Mouse (Mus musculus) forebrain, embryonic 10.5 days (tissue): Measurements from ENCODE around the gene Vav2. TPM values are rescaled to one million over a fixed set of nuclear protein-coding genes. Genes with fewer than 3 reads are reported as not detected.

ENCODE experiments used
- DNase-seq: peaks from one replicate; pipeline ENCODE4 v3.0.0-alpha.2; 2017; ENCODE audit warnings: low spot score; ENCODE audit errors: extremely low spot score
- H3K27ac ChIP-seq: fragments of 300-500 bp; sonication (generic); 2 replicates; pipeline ENCODE4 v1.5.1; 2016; ENCODE audit warnings: mild to moderate bottlenecking
- H3K27me3 ChIP-seq: fragments of 300-500 bp; sonication (generic); 2 replicates; pipeline ENCODE4 v1.6.1; 2016; ENCODE audit warnings: mild to moderate bottlenecking; ENCODE audit not compliant: poor library complexity, severe bottlenecking
- H3K36me3 ChIP-seq: fragments of 300-500 bp; sonication (generic); replicated peaks from 2 replicates; pipeline ENCODE4 v1.6.1; 2016; ENCODE audit warnings: mild to moderate bottlenecking, moderate library complexity
- H3K4me1 ChIP-seq: fragments of 300-500 bp; sonication (generic); 2 replicates; pipeline ENCODE4 v1.6.1; 2016
- H3K4me3 ChIP-seq: fragments of 300-500 bp; sonication (generic); 2 replicates; pipeline ENCODE4 v1.5.1; 2016; ENCODE audit warnings: mild to moderate bottlenecking, moderate library complexity
- H3K9me3 ChIP-seq: fragments of 300-500 bp; sonication (generic); 2 replicates; pipeline ENCODE4 v1.6.1; 2016; ENCODE audit warnings: mild to moderate bottlenecking, moderate library complexity
- WGBS: fragments of 180-500 bp; shearing (Covaris S2); methylation state at CpG from one replicate; pipeline ENCODE4 v1.1.7; 2016; 5-methylcytosine and 5-hydroxymethylcytosine counted together
- polyA plus RNA-seq: library from polyadenylated mRNA; unstranded; fragments of >200 nt; fragmentation: Nextera tagmentation; extraction: Ambion mirVana; gene quantifications from 2 replicates; pipeline ENCODE4 v1.2.1, GENCODE M21; 2016

Gene Vav2
- polyA plus RNA-seq, 1 experiment from 2014 or later: 11.5 TPM

- 62% methylated on average over 17 of the region's 17 CpGs for WGBS
- no peak for DNase-seq
- peaks cover 16% of the 10 kb centered on the region for H3K9me3 ChIP-seq
- H3K36me3 ChIP-seq: peaks cover 23% of the 10 kb centered on the region
- no peak overlapping the region for H3K4me3 ChIP-seq
- peaks cover 64% of the 10 kb centered on the region for H3K4me1 ChIP-seq
- 0 out of 2 replicates have a peak overlapping the region, but pooled peaks have one; percentile 44 for H3K27ac ChIP-seq
- H3K27me3 ChIP-seq: no peaks in the 10 kb centered on the region
Observed at GRCm38 (mm10) chr2:27396656-27397440, 30.0 kb downstream of the Vav2 start.

GRCm38 (mm10) chr2:27394158-27394832 lies 32.5 kb downstream of the Vav2 start:
- H3K4me3 ChIP-seq: no peak overlapping the region
- 60% methylated on average over 10 of the region's 10 CpGs for WGBS
- peaks cover 4% of the 10 kb centered on the region for H3K9me3 ChIP-seq
- peaks cover 90% of the 10 kb centered on the region for H3K4me1 ChIP-seq
- H3K27ac ChIP-seq: no peak overlapping the region
- no peak for DNase-seq
- no peaks in the 10 kb centered on the region for H3K27me3 ChIP-seq
- peaks cover 9% of the 10 kb centered on the region for H3K36me3 ChIP-seq

GRCm38 (mm10) chr2:27392278-27392677 lies 34.6 kb downstream of the Vav2 start:
- 22% methylated on average over 5 of the region's 5 CpGs for WGBS
- H3K27ac ChIP-seq: 0 out of 2 replicates have a peak overlapping the region, but pooled peaks have one; percentile 1
- no peaks in the 10 kb centered on the region for H3K27me3 ChIP-seq
- peaks cover 3% of the 10 kb centered on the region; the same call in 1 of the 2 replicates for H3K9me3 ChIP-seq
- no peak overlapping the region for H3K4me3 ChIP-seq
- DNase-seq: no peak
- H3K4me1 ChIP-seq: peaks cover 98% of the 10 kb centered on the region
- H3K36me3 ChIP-seq: peaks cover 5% of the 10 kb centered on the region

- DNase-seq: no peak
- H3K27ac ChIP-seq: 0 out of 2 replicates have a peak overlapping the region, but pooled peaks have one; percentile 32
- no peaks in the 10 kb centered on the region for H3K27me3 ChIP-seq
- peaks cover 5% of the 10 kb centered on the region; the same call in 1 of the 2 replicates for H3K9me3 ChIP-seq
- H3K4me1 ChIP-seq: peaks cover 83% of the 10 kb centered on the region
- 64% methylated on average over 4 of the region's 4 CpGs for WGBS
- no peak overlapping the region for H3K4me3 ChIP-seq
- H3K36me3 ChIP-seq: peaks cover 20% of the 10 kb centered on the region
Observed at GRCm38 (mm10) chr2:27390775-27391174, 36.1 kb downstream of the Vav2 start.

GRCm38 (mm10) chr2:27390325-27390724 lies 36.5 kb downstream of the Vav2 start:
- H3K27ac ChIP-seq: peak overlapping the region; percentile 32
- H3K4me1 ChIP-seq: peaks cover 82% of the 10 kb centered on the region
- DNase-seq: no peak

GRCm38 (mm10) chr2:27389272-27390162 lies 37.3 kb downstream of the Vav2 start:
- Histone ChIP-seq H3K9me3 (peaks cover 5% of the 10 kb centered on the region; the same call in 1 of the 2 replicates), H3K4me1 (peaks cover 74% of the 10 kb centered on the region), H3K4me3 (no peak overlapping the region), H3K36me3 (peaks cover 33% of the 10 kb centered on the region), H3K27ac (peak overlapping the region; percentile 51), H3K27me3 (no peaks in the 10 kb centered on the region)
- peak; percentile 39 for DNase-seq
- 47% methylated on average over 14 of the region's 14 CpGs for WGBS

More at GRCm38 (mm10) chr2:27390325-27390724, 36.5 kb downstream of the Vav2 start:
- Histone ChIP-seq H3K27me3 (no peaks in the 10 kb centered on the region), H3K9me3 (peaks cover 5% of the 10 kb centered on the region; the same call in 1 of the 2 replicates), H3K36me3 (peaks cover 25% of the 10 kb centered on the region), H3K4me3 (no peak overlapping the region)
- 73% methylated on average over 8 of the region's 8 CpGs for WGBS

- no peak overlapping the region for H3K27ac ChIP-seq
- no peak overlapping the region for H3K4me3 ChIP-seq
- WGBS: 90% methylated on average over 1 of the region's 1 CpGs
- peaks cover 5% of the 10 kb centered on the region; the same call in 1 of the 2 replicates for H3K9me3 ChIP-seq
- H3K4me1 ChIP-seq: peaks cover 51% of the 10 kb centered on the region
- H3K27me3 ChIP-seq: no peaks in the 10 kb centered on the region
- peaks cover 43% of the 10 kb centered on the region for H3K36me3 ChIP-seq
- DNase-seq: no peak
Observed at GRCm38 (mm10) chr2:27387209-27387608, 39.6 kb downstream of the Vav2 start.

- WGBS: 87% methylated on average over 4 of the region's 4 CpGs
- H3K27me3 ChIP-seq: 0 out of 2 replicates have a peak, but pooled peaks cover 5% of the 10 kb centered on the region
- no peaks in the 10 kb centered on the region for H3K9me3 ChIP-seq
- no peak overlapping the region for H3K27ac ChIP-seq
- no peak overlapping the region for H3K4me3 ChIP-seq
- peaks cover 52% of the 10 kb centered on the region for H3K4me1 ChIP-seq
- H3K36me3 ChIP-seq: peaks cover 32% of the 10 kb centered on the region
- DNase-seq: no peak
Observed at GRCm38 (mm10) chr2:27381698-27382097, 45.1 kb downstream of the Vav2 start.

GRCm38 (mm10) chr2:27381254-27381653 lies 45.6 kb downstream of the Vav2 start:
- Histone ChIP-seq H3K4me1 (peaks cover 56% of the 10 kb centered on the region), H3K27me3 (0 out of 2 replicates have a peak, but pooled peaks cover 9% of the 10 kb centered on the region), H3K4me3 (no peak overlapping the region), H3K9me3 (no peaks in the 10 kb centered on the region), H3K27ac (no peak overlapping the region), H3K36me3 (peaks cover 28% of the 10 kb centered on the region)
- no peak for DNase-seq
- 94% methylated on average over 3 of the region's 3 CpGs for WGBS

- DNase-seq: no peak
- Histone ChIP-seq H3K4me1 (peaks cover 80% of the 10 kb centered on the region), H3K36me3 (no peaks in the 10 kb centered on the region), H3K9me3 (no peaks in the 10 kb centered on the region), H3K4me3 (no peak overlapping the region), H3K27ac (peak overlapping the region; percentile 63; the same call in 1 of the 2 replicates), H3K27me3 (0 out of 2 replicates have a peak, but pooled peaks cover 11% of the 10 kb centered on the region)
- WGBS: 22% methylated on average over 4 of the region's 4 CpGs
Observed at GRCm38 (mm10) chr2:27377876-27378275, 49.0 kb downstream of the Vav2 start.

GRCm38 (mm10) chr2:27377164-27377563 lies 49.7 kb downstream of the Vav2 start:
- H3K9me3 ChIP-seq: no peaks in the 10 kb centered on the region
- H3K4me1 ChIP-seq: peaks cover 80% of the 10 kb centered on the region
- 72% methylated on average over 8 of the region's 8 CpGs for WGBS
- no peak for DNase-seq
- H3K27me3 ChIP-seq: 0 out of 2 replicates have a peak, but pooled peaks cover 11% of the 10 kb centered on the region
- no peak overlapping the region for H3K27ac ChIP-seq
- H3K36me3 ChIP-seq: no peaks in the 10 kb centered on the region
- H3K4me3 ChIP-seq: no peak overlapping the region

- 17% methylated on average over 3 of the region's 3 CpGs for WGBS
- H3K4me1 ChIP-seq: peaks cover 68% of the 10 kb centered on the region
- no peaks in the 10 kb centered on the region for H3K36me3 ChIP-seq
- no peak overlapping the region for H3K4me3 ChIP-seq
- no peak for DNase-seq
- no peak overlapping the region for H3K27ac ChIP-seq
- no peaks in the 10 kb centered on the region for H3K9me3 ChIP-seq
- 0 out of 2 replicates have a peak, but pooled peaks cover 11% of the 10 kb centered on the region for H3K27me3 ChIP-seq
Observed at GRCm38 (mm10) chr2:27375141-27375540, 51.7 kb downstream of the Vav2 start.
